Mouse (Mus musculus) intestine, postnatal 0 days (tissue): ENCODE data around the gene Rhot2. TPM values are rescaled to one million over a fixed set of nuclear protein-coding genes. Genes with fewer than 3 reads are reported as not detected.

Experiments used
- ATAC-seq: fragments of 200-750 bp; cut with Nextera tagmentation; 2 replicates; pipeline ENCODE4 v1.8.0; 2017; ENCODE audit warnings: mild to moderate bottlenecking, moderate TSS enrichment, moderate library complexity
- H3K27ac ChIP-seq: fragments of 300-500 bp; sonication (generic); 2 replicates; pipeline ENCODE4 v1.5.1; 2014; ENCODE audit warnings: mild to moderate bottlenecking, low read depth, low read length, moderate library complexity
- H3K27me3 ChIP-seq: fragments of 300-500 bp; sonication (generic); replicated peaks from 2 replicates; pipeline ENCODE4 v1.6.1; 2014; ENCODE audit warnings: low read length, mixed read lengths; ENCODE audit not compliant: control insufficient read depth, insufficient read depth
- H3K36me3 ChIP-seq: fragments of 300-500 bp; sonication (generic); 2 replicates; pipeline ENCODE4 v1.6.1; 2014; ENCODE audit warnings: mild to moderate bottlenecking, moderate library complexity; ENCODE audit not compliant: control insufficient read depth, insufficient read depth
- H3K4me1 ChIP-seq: fragments of 300-500 bp; sonication (generic); replicated peaks from 2 replicates; pipeline ENCODE4 v1.6.1; 2014; ENCODE audit warnings: antibody characterized with exemption, low read length, mixed read lengths; ENCODE audit not compliant: control insufficient read depth, insufficient read depth
- H3K4me2 ChIP-seq: fragments of 300-500 bp; sonication (generic); replicated peaks from 2 replicates; pipeline ENCODE4 v1.6.1; 2014; ENCODE audit warnings: low read depth, mild to moderate bottlenecking, moderate library complexity
- H3K4me3 ChIP-seq: fragments of 300-500 bp; sonication (generic); 2 replicates; pipeline ENCODE4 v1.5.1; 2014; ENCODE audit warnings: low read depth, low read length
- H3K9ac ChIP-seq: fragments of 300-500 bp; sonication (generic); 2 replicates; pipeline ENCODE4 v1.6.1; 2014; ENCODE audit warnings: mild to moderate bottlenecking, low read depth, low read length
- H3K9me3 ChIP-seq: fragments of 300-500 bp; sonication (generic); 2 replicates; pipeline ENCODE4 v1.6.1; 2016; ENCODE audit warnings: mixed run types; ENCODE audit not compliant: control insufficient read depth
- CTCF ChIP-seq: sonication (generic); IDR thresholded peaks from 2 replicates; pipeline ENCODE4 v1.5.1; 2016; ENCODE audit warnings: low read depth, mild to moderate bottlenecking, control low read depth, antibody characterized with exemption, moderate library complexity
- WGBS: fragments of 180-500 bp; shearing (Covaris S2); extraction: QIAGEN DNeasy Blood & Tissue Kit; methylation state at CpG from one replicate; pipeline ENCODE4 v1.1.7; 2014; 5-methylcytosine and 5-hydroxymethylcytosine counted together
- polyA plus RNA-seq: library from polyadenylated mRNA; unstranded; fragments of >200 nt; fragmentation: Nextera tagmentation; extraction: Ambion mirVana; gene quantifications from 2 replicates; pipeline ENCODE4 v1.2.1, GENCODE M21; 2015

The Rhot2 gene
- polyA plus RNA-seq, 1 experiment from 2014 or later: 18.1 TPM

- TF ChIP-seq CTCF: peak; percentile 41; the same call in 1 of the 2 replicates
- WGBS: 90% methylated on average over 3 of the region's 3 CpGs
- Histone ChIP-seq H3K27me3 (no peaks in the 10 kb centered on the region), H3K9me3 (no peaks in the 10 kb centered on the region), H3K4me2 (no peak overlapping the region), H3K27ac (no peak overlapping the region), H3K4me3 (no peak overlapping the region), H3K4me1 (no peaks in the 10 kb centered on the region), H3K9ac (no peak overlapping the region), H3K36me3 (peaks cover 43% of the 10 kb centered on the region)
- no peak for ATAC-seq
Measured at GRCm38 (mm10) chr17:25883824-25884223, 39.2 kb upstream of the Rhot2 start.

- Histone ChIP-seq H3K27ac (no peak overlapping the region), H3K4me1 (no peaks in the 10 kb centered on the region), H3K4me2 (no peak overlapping the region), H3K4me3 (no peak overlapping the region), H3K36me3 (peaks cover 40% of the 10 kb centered on the region), H3K27me3 (no peaks in the 10 kb centered on the region), H3K9me3 (no peaks in the 10 kb centered on the region), H3K9ac (no peak overlapping the region)
- ATAC-seq: no peak
- no peak for TF ChIP-seq CTCF
- 85% methylated on average over 8 of the region's 8 CpGs for WGBS
Measured at GRCm38 (mm10) chr17:25883268-25883667, 38.6 kb upstream of the Rhot2 start.

- no peak for ATAC-seq
- WGBS: 59% methylated on average over 5 of the region's 5 CpGs
- no peaks in the 10 kb centered on the region for H3K27me3 ChIP-seq
- peaks cover 39% of the 10 kb centered on the region for H3K36me3 ChIP-seq
- H3K4me3 ChIP-seq: no peak overlapping the region
- no peak overlapping the region for H3K9ac ChIP-seq
- no peaks in the 10 kb centered on the region for H3K9me3 ChIP-seq
- no peak overlapping the region for H3K4me2 ChIP-seq
- H3K27ac ChIP-seq: no peak overlapping the region
- peak; percentile 33 for TF ChIP-seq CTCF
- no peaks in the 10 kb centered on the region for H3K4me1 ChIP-seq
Measured at GRCm38 (mm10) chr17:25882306-25882705, 37.7 kb upstream of the Rhot2 start.

GRCm38 (mm10) chr17:25881691-25882090 lies 37.0 kb upstream of the Rhot2 start:
- H3K4me1 ChIP-seq: peaks cover 3% of the 10 kb centered on the region; the same call in 1 of the 2 replicates
- 58% methylated on average over 4 of the region's 4 CpGs for WGBS
- peaks cover 39% of the 10 kb centered on the region for H3K36me3 ChIP-seq
- TF ChIP-seq CTCF: no peak
- no peaks in the 10 kb centered on the region for H3K9me3 ChIP-seq
- no peak overlapping the region for H3K4me2 ChIP-seq
- H3K27me3 ChIP-seq: no peaks in the 10 kb centered on the region
- no peak overlapping the region for H3K27ac ChIP-seq
- no peak overlapping the region for H3K4me3 ChIP-seq
- no peak for ATAC-seq
- H3K9ac ChIP-seq: no peak overlapping the region

- no peak for TF ChIP-seq CTCF
- Histone ChIP-seq H3K36me3 (peaks cover 39% of the 10 kb centered on the region), H3K27ac (no peak overlapping the region), H3K4me2 (no peak overlapping the region), H3K4me3 (no peak overlapping the region), H3K9me3 (no peaks in the 10 kb centered on the region), H3K9ac (no peak overlapping the region), H3K4me1 (peaks cover 3% of the 10 kb centered on the region; the same call in 1 of the 2 replicates), H3K27me3 (no peaks in the 10 kb centered on the region)
- no peak for ATAC-seq
- WGBS: 28% methylated on average over 5 of the region's 5 CpGs
Measured at GRCm38 (mm10) chr17:25880913-25881641, 36.4 kb upstream of the Rhot2 start.

GRCm38 (mm10) chr17:25880196-25880910 lies 35.7 kb upstream of the Rhot2 start, which contains the start of gene Wfikkn1:
Gene Wfikkn1 (minus strand): TSS chr17:25880858.
- Histone ChIP-seq H3K27ac (no peak within 1 kb of the TSS), H3K4me1 (peaks cover 6% of the 10 kb centered on the region; the same call in 1 of the 2 replicates), H3K27me3 (no peaks in the 10 kb centered on the region), H3K9ac (no peak within 1 kb of the TSS), H3K36me3 (peaks cover 39% of the 10 kb centered on the region), H3K4me2 (no peak within 1 kb of the TSS), H3K4me3 (no peak within 1 kb of the TSS), H3K9me3 (no peaks in the 10 kb centered on the region)
- ATAC-seq: no peak
- 50% methylated on average over 5 of the region's 5 CpGs for WGBS
- TF ChIP-seq CTCF: no peak
